Mouse (Mus musculus) kidney, embryonic 16.5 days (tissue): Measurements from ENCODE around the gene Gramd1b. TPM values are rescaled to one million over a fixed set of nuclear protein-coding genes. Genes with fewer than 3 reads are reported as not detected.

ENCODE experiments used
- ATAC-seq: fragments of 200-750 bp; cut with Nextera tagmentation; 2 replicates; pipeline ENCODE4 v1.8.0; 2017; ENCODE audit warnings: moderate TSS enrichment; ENCODE audit not compliant: low FRiP score, low TSS enrichment
- H3K27ac ChIP-seq: fragments of 300-500 bp; sonication (generic); 2 replicates; pipeline ENCODE4 v1.5.1; 2014; ENCODE audit warnings: low read length
- H3K27me3 ChIP-seq: fragments of 300-500 bp; sonication (generic); 2 replicates; pipeline ENCODE4 v1.6.1; 2014; ENCODE audit warnings: low read length, control low read depth, mixed read lengths; ENCODE audit not compliant: insufficient read depth
- H3K36me3 ChIP-seq: fragments of 300-500 bp; sonication (generic); 2 replicates; pipeline ENCODE4 v1.6.1; 2014; ENCODE audit warnings: low read length, control low read depth, mixed read lengths; ENCODE audit not compliant: insufficient read depth
- H3K4me1 ChIP-seq: fragments of 300-500 bp; sonication (generic); 2 replicates; pipeline ENCODE4 v1.6.1; 2014; ENCODE audit warnings: low read length, control low read depth, mixed read lengths; ENCODE audit not compliant: insufficient read depth
- H3K4me2 ChIP-seq: fragments of 300-500 bp; sonication (generic); replicated peaks from 2 replicates; pipeline ENCODE4 v1.6.1; 2014; ENCODE audit warnings: low read depth, low read length
- H3K4me3 ChIP-seq: fragments of 300-500 bp; sonication (generic); 2 replicates; pipeline ENCODE4 v1.5.1; 2014; ENCODE audit warnings: mild to moderate bottlenecking, low read length
- H3K9ac ChIP-seq: fragments of 300-500 bp; sonication (generic); replicated peaks from 2 replicates; pipeline ENCODE4 v1.6.1; 2014; ENCODE audit warnings: low read length
- H3K9me3 ChIP-seq: fragments of 300-500 bp; sonication (generic); 2 replicates; pipeline ENCODE4 v1.6.1; 2016; ENCODE audit warnings: low read length, control low read depth
- WGBS: fragments of 180-500 bp; shearing (Covaris S2); extraction: QIAGEN DNeasy Blood & Tissue Kit; methylation state at CpG from one replicate; pipeline ENCODE4 v1.1.7; 2014; 5-methylcytosine and 5-hydroxymethylcytosine counted together
- polyA plus RNA-seq: library from polyadenylated mRNA; unstranded; fragments of >200 nt; fragmentation: Nextera tagmentation; extraction: Ambion mirVana; gene quantifications from 2 replicates; pipeline ENCODE4 v1.2.1, GENCODE M21; 2015

Gene Gramd1b
- polyA plus RNA-seq, 1 experiment from 2014 or later: 11.0 TPM

DNA sequence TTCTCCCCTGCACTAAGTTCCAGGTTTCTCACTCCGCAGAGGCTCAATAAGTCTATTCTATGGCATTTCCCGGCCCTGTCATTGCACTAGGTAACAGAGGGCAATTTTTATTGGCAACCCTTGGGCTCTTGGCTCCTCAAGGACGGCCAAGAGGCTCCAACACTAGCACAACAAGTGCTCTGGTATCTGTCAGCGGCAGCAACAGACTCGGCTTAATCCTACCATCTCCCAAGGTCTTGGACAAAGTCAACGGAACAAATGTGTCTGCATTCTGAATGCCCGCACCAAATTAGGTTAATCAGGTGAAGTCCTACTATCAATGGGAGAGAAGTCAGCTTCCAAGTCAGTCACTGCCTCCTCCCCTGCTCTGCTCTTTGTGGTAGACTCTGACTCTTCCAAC lies 93.3 kb downstream of the Gramd1b start:
- WGBS: 85% methylated on average over 7 of the region's 7 CpGs
- Histone ChIP-seq H3K4me3 (no peak overlapping the region), H3K9me3 (no peaks in the 10 kb centered on the region), H3K4me1 (peaks cover 3% of the 10 kb centered on the region; the same call in 1 of the 2 replicates), H3K9ac (no peak overlapping the region), H3K27ac (no peak overlapping the region), H3K27me3 (no peaks in the 10 kb centered on the region), H3K36me3 (0 out of 2 replicates have a peak, but pooled peaks cover 4% of the 10 kb centered on the region), H3K4me2 (no peak overlapping the region)
- no peak for ATAC-seq

DNA sequence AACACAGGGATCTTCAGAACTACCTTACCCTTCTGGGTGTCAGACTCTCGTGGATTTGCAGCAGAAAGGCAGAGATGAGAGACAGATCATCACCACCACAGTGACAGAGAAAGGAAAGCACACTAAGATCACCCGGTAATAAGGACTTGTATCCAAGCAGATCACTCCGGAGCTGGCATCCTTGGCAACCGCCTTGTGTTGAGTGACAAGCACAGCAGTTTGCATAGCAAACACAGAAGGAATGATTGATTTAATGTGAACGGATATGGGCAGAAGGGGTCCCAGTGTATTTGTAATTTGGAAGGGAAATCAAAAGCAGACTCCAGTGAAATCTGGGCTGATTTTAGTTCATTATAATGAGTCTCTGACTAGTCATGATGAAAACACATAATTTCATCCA lies 97.9 kb downstream of the Gramd1b start:
- ATAC-seq: no peak
- Histone ChIP-seq H3K27me3 (no peaks in the 10 kb centered on the region), H3K9ac (no peak overlapping the region), H3K4me2 (no peak overlapping the region), H3K27ac (no peak overlapping the region), H3K4me3 (no peak overlapping the region), H3K36me3 (0 out of 2 replicates have a peak, but pooled peaks cover 4% of the 10 kb centered on the region), H3K4me1 (peaks cover 3% of the 10 kb centered on the region; the same call in 1 of the 2 replicates), H3K9me3 (no peaks in the 10 kb centered on the region)
- WGBS: 92% methylated on average over 5 of the region's 5 CpGs

DNA sequence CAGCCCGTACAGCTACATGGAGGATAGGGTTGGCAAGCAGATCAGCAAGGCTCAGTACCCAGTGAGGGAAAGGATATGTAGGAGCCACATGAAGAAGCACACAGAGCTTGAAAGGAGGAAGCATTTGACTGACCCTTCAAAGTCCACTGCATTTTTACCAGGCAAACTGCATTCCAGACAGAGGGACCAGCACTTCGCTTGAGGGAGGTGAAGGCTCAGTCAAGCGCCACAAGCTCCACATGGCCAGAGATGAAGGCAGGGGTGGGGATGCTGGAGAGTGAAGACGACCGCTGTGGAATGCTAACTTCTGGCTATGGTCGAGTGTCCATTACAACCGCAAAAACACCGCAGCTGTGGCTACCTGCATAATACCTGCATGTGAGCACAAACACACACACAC lies 100.2 kb downstream of the Gramd1b start:
- no peaks in the 10 kb centered on the region for H3K9me3 ChIP-seq
- H3K27ac ChIP-seq: no peak overlapping the region
- no peak overlapping the region for H3K4me2 ChIP-seq
- H3K36me3 ChIP-seq: 0 out of 2 replicates have a peak, but pooled peaks cover 4% of the 10 kb centered on the region
- peaks cover 3% of the 10 kb centered on the region; the same call in 1 of the 2 replicates for H3K4me1 ChIP-seq
- WGBS: 59% methylated on average over 8 of the region's 8 CpGs
- no peaks in the 10 kb centered on the region for H3K27me3 ChIP-seq
- ATAC-seq: peak; percentile 56; the same call in 1 of the 2 replicates
- no peak overlapping the region for H3K9ac ChIP-seq
- H3K4me3 ChIP-seq: no peak overlapping the region

DNA sequence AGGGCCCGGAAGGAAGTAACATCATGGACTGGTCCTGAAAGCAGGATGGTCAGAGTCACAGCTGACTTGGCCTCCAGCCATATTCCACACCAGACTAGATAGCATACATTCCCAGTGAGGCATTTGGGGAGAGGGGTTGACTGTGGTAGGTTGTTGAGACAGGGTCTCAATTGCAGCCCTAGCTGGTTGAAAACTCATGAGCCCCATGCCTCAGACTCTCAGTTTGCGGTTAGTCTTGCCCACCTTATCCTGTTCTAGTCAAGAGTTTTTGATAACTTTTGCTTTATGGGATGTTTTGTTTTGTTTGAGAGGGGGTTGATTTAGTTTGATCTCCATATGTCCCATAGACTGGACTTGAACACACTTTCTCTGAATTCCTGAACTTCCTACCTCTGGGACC lies 103.5 kb downstream of the Gramd1b start:
- H3K36me3 ChIP-seq: no peaks in the 10 kb centered on the region
- peaks cover 3% of the 10 kb centered on the region for H3K4me1 ChIP-seq
- H3K27ac ChIP-seq: no peak overlapping the region
- H3K4me2 ChIP-seq: no peak overlapping the region
- no peaks in the 10 kb centered on the region for H3K9me3 ChIP-seq
- no peaks in the 10 kb centered on the region for H3K27me3 ChIP-seq
- 94% methylated on average over 2 of the region's 2 CpGs for WGBS
- no peak overlapping the region for H3K9ac ChIP-seq
- H3K4me3 ChIP-seq: no peak overlapping the region
- no peak for ATAC-seq

DNA sequence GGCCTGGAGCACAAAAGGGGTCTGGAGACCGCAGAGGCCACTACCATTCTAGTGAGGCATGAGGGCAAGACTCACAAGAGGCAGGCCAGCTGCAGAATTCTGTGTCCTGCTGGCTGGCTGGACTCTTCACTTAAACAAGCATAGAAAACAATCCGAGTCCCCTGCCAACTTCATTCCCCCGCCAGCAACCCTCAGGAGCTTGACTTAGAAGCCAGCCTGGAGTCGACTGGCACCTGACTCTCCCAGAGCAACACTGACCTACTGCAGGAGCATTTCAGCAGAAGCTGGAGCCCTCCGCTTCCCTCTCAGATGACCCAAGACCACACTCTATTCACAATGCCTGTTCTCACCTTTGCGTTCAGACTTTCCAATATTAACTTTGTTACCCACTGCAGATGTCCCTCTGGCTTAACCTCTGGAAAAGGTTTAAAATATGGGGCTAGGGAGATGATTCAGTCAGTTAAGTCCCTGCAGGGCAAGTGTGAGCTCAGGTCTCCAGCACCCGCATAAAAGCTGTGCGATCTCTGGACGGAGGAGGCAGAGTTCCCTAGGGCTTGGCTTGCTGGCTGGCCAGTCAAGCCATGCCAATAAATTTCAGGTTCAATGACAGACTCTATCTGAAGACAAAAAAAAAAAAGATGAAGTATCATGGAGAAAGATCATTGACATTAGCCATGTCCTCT lies 104.8 kb downstream of the Gramd1b start:
- H3K36me3 ChIP-seq: no peaks in the 10 kb centered on the region
- no peak overlapping the region for H3K4me3 ChIP-seq
- peak; percentile 79 for ATAC-seq
- 71% methylated on average over 9 of the region's 9 CpGs for WGBS
- H3K27me3 ChIP-seq: no peaks in the 10 kb centered on the region
- no peak overlapping the region for H3K4me2 ChIP-seq
- peaks cover 3% of the 10 kb centered on the region for H3K4me1 ChIP-seq
- H3K9me3 ChIP-seq: no peaks in the 10 kb centered on the region
- peak overlapping the region; percentile 54 for H3K27ac ChIP-seq
- no peak overlapping the region for H3K9ac ChIP-seq

DNA sequence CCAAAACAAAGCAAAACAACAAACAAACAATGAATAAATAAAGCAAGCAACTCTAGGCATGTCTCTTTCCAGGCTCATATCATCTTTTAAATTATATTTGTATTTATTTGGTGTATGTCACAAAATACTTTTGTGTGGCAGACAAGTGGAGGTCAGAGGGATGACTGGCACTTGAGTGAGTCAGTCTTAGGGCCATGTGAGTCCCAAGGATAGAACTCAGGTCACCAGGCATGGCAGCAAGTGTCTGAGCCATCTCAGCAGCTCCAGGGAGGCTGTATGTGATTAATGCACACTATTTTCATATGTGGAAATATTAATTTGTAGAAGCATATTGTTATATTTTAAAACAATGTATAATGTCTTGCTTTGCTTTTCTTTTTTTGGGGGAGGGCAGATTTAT lies 106.3 kb downstream of the Gramd1b start:
- Histone ChIP-seq H3K4me2 (no peak overlapping the region), H3K36me3 (no peaks in the 10 kb centered on the region), H3K9me3 (no peaks in the 10 kb centered on the region), H3K9ac (no peak overlapping the region), H3K27me3 (no peaks in the 10 kb centered on the region), H3K4me1 (no peaks in the 10 kb centered on the region; the same call in 1 of the 2 replicates), H3K4me3 (no peak overlapping the region), H3K27ac (no peak overlapping the region)
- no peak for ATAC-seq

DNA sequence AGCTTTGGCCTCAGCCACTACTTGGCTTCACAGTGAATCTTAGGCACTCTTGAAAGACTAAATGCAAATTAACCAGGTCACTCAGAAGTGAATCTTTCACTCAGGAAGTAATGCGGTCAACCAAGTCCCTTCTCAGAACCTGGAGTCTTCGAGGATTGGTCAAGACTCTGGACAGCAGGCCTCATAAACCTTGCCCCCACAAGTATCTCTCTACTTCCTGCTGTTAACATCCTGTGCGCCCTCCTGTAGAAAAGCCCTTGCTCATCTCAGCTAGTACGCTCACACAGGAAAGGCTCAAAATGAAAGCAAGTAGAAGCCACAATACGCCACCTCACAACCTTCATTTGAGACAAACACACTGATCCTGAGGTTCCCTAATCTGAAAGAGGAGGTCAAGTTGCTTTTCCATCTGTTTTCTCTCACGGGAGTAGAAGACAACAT lies 107.7 kb downstream of the Gramd1b start:
- 73% methylated on average over 6 of the region's 6 CpGs for WGBS
- no peaks in the 10 kb centered on the region for H3K36me3 ChIP-seq
- no peak for ATAC-seq
- no peak overlapping the region for H3K9ac ChIP-seq
- H3K9me3 ChIP-seq: no peaks in the 10 kb centered on the region
- no peaks in the 10 kb centered on the region; the same call in 1 of the 2 replicates for H3K4me1 ChIP-seq
- H3K4me3 ChIP-seq: no peak overlapping the region
- no peaks in the 10 kb centered on the region for H3K27me3 ChIP-seq
- H3K27ac ChIP-seq: no peak overlapping the region
- no peak overlapping the region for H3K4me2 ChIP-seq

DNA sequence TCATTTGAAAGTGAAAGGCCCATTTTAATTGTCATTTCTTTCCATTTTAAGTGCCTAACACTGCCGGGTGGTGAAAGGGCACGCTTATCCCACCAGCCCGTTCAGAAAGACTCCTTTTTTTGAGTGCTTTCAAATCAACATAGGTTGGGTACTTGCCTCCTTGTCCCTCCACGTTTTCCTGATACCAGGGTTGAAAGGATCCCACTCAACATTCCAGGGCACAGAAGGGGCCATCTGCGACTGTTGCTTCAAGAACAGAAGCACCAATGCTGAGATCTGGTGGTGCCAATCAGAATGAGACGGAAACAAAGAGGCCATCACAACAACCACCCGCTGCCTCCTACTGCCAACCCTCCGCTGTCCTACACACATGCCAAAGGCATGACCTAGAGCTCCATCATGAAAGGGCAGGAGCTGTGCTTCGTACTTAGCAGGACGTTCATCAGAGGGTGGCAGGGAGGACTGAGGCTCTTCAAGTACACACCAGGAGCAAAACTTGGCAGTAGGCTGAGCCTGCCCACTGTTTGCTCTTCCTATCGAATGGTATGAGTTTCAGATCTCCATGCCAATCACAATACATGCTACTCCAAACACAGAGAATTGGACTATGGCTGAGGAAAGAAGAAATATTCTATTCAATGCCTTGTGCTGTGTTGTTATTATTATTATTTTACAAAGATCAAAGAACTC lies 108.7 kb downstream of the Gramd1b start:
- no peak overlapping the region for H3K4me3 ChIP-seq
- H3K9me3 ChIP-seq: no peaks in the 10 kb centered on the region
- no peak overlapping the region for H3K9ac ChIP-seq
- no peaks in the 10 kb centered on the region for H3K36me3 ChIP-seq
- H3K27ac ChIP-seq: no peak overlapping the region
- H3K4me2 ChIP-seq: no peak overlapping the region
- no peaks in the 10 kb centered on the region; the same call in 1 of the 2 replicates for H3K4me1 ChIP-seq
- H3K27me3 ChIP-seq: no peaks in the 10 kb centered on the region
- WGBS: 89% methylated on average over 11 of the region's 11 CpGs
- ATAC-seq: no peak

DNA sequence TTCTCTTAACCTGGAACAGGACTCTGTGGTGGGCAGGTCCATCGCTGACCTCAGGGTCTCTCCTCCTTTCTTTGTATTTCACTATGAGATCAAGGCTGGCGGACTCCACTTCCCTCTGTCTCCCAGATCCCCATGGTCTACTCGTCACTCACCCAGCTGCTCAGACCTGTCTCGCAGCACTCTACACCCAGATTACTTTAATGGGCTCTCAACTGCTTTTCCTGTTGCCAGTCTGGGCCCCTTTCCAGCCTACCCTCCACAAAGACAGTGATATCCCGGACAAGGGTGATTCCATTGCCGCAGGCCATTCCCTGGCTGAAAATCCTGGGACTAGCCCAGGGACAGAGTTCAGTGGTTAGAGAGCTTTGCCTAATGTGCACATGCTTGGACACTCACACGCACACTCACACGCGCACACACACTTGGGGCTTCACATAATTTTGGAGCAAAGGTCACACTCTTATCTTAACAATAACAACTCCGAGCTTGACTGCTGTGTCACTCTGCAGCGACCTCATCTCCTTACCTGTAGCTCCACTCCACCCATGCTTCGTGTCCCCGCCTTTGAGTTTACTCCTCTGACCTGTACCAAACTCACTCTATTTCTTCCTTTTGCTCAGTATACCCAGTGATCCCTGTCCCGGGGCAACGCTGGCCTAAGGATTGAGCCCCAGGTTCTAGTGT lies 110.4 kb downstream of the Gramd1b start:
- Histone ChIP-seq H3K36me3 (no peaks in the 10 kb centered on the region), H3K27ac (no peak overlapping the region), H3K9ac (no peak overlapping the region), H3K4me1 (no peaks in the 10 kb centered on the region; the same call in 1 of the 2 replicates), H3K9me3 (no peaks in the 10 kb centered on the region), H3K4me3 (no peak overlapping the region), H3K27me3 (no peaks in the 10 kb centered on the region), H3K4me2 (no peak overlapping the region)
- ATAC-seq: no peak
- 80% methylated on average over 15 of the region's 15 CpGs for WGBS
